Mouse (Mus musculus) MEL (cell line): ENCODE measurements around the gene Ptprf. TPM values are rescaled to one million over a fixed set of nuclear protein-coding genes. Genes with fewer than 3 reads are reported as not detected.

Experiments
- DNase-seq: peaks from one replicate; pipeline ENCODE4 v3.0.0; 2011; ENCODE audit warnings: low read depth, low spot score
- H3K27ac ChIP-seq: 2 replicates; pipeline ENCODE4 v1.5.1; 2012; ENCODE audit warnings: low read depth, mild to moderate bottlenecking, control low read depth, low read length, moderate library complexity; ENCODE audit not compliant: control insufficient read depth
- H3K27me3 ChIP-seq, 2 experiments: fragments of 150-350 bp in 1 of 2; sonication (generic) in 1 of 2; 2 replicates each; pipeline ENCODE4 v1.6.1; 2012; ENCODE audit warnings: low read length in 2 of 2, mild to moderate bottlenecking in 2 of 2, improper control_type of control experiment in 1 of 2, moderate library complexity in 1 of 2; ENCODE audit not compliant: insufficient read depth in 2 of 2, control insufficient read depth in 1 of 2
- H3K36me3 ChIP-seq, 2 experiments: 2 replicates each; pipeline ENCODE4 v1.6.1; 2012 to 2014; ENCODE audit warnings: low read length in 2 of 2, improper control_type of control experiment in 1 of 2, inconsistent platforms in 1 of 2, mild to moderate bottlenecking in 1 of 2; ENCODE audit not compliant: insufficient read depth in 2 of 2, control insufficient read depth in 1 of 2
- H3K4me1 ChIP-seq, 2 experiments: fragments of 150-350 bp in 1 of 2; sonication (generic) in 1 of 2; 2 replicates each; pipeline ENCODE4 v1.6.1; 2012; ENCODE audit warnings: low read length in 2 of 2, improper control_type of control experiment in 1 of 2, mild to moderate bottlenecking in 1 of 2; ENCODE audit not compliant: insufficient read depth in 2 of 2, control insufficient read depth in 1 of 2
- H3K4me3 ChIP-seq, 2 experiments: fragments of 150-350 bp in 1 of 2; sonication (generic) in 1 of 2; 2 replicates each; pipeline ENCODE4 v1.5.1; 2012; ENCODE audit warnings: low read depth in 2 of 2, low read length in 2 of 2, mild to moderate bottlenecking in 2 of 2, moderate library complexity in 2 of 2, control low read depth in 1 of 2, improper control_type of control experiment in 1 of 2; ENCODE audit not compliant: control insufficient read depth in 1 of 2, insufficient read depth in 1 of 2
- H3K79me2 ChIP-seq: 2 replicates; pipeline ENCODE4 v1.6.1; 2012; ENCODE audit warnings: mild to moderate bottlenecking, low read length, moderate library complexity; ENCODE audit not compliant: control insufficient read depth, poor library complexity, insufficient read depth
- H3K9ac ChIP-seq: 2 replicates; pipeline ENCODE4 v1.6.1; 2012; ENCODE audit warnings: low read depth, mild to moderate bottlenecking, control low read depth, low read length, moderate library complexity; ENCODE audit not compliant: control insufficient read depth, poor library complexity, severe bottlenecking
- H3K9me3 ChIP-seq: fragments of 150-350 bp; sonication (generic); replicated peaks from 2 replicates; pipeline ENCODE4 v1.6.1; 2012; ENCODE audit warnings: mild to moderate bottlenecking, low read length, improper control_type of control experiment, moderate library complexity; ENCODE audit not compliant: insufficient read depth
- BHLHE40 ChIP-seq: IDR thresholded peaks from 2 replicates; pipeline ENCODE4 v1.6.1; 2012; ENCODE audit warnings: low read depth, mild to moderate bottlenecking, inconsistent platforms, low read length, improper control_type of control experiment, borderline replicate concordance
- E2F4 ChIP-seq: IDR thresholded peaks from 2 replicates; pipeline ENCODE4 v1.6.1; 2011; ENCODE audit warnings: low read depth, low read length, improper control_type of control experiment, borderline replicate concordance
- EP300 ChIP-seq, 2 experiments: IDR thresholded peaks; 2 replicates each; pipeline ENCODE4 v1.6.1; 2011; ENCODE audit warnings: improper control_type of control experiment in 2 of 2, low read length in 2 of 2, low read depth in 1 of 2, mild to moderate bottlenecking in 1 of 2
- GABPA ChIP-seq: IDR thresholded peaks from 2 replicates; pipeline ENCODE4 v1.6.1; 2012; ENCODE audit warnings: low read depth, mild to moderate bottlenecking, inconsistent platforms, low read length, improper control_type of control experiment, moderate library complexity
- HCFC1 ChIP-seq: IDR thresholded peaks from 2 replicates; pipeline ENCODE4 v1.6.1; 2012; ENCODE audit warnings: low read depth, mild to moderate bottlenecking, inconsistent platforms, low read length, improper control_type of control experiment, moderate library complexity
- MAX ChIP-seq: IDR thresholded peaks from 2 replicates; pipeline ENCODE4 v1.6.1; 2011; ENCODE audit warnings: low read length, improper control_type of control experiment
- MYC ChIP-seq: IDR thresholded peaks from 2 replicates; pipeline ENCODE4 v1.6.1; 2011; ENCODE audit warnings: low read depth, mild to moderate bottlenecking, low read length, improper control_type of control experiment, moderate library complexity
- NRF1 ChIP-seq: IDR thresholded peaks from 2 replicates; pipeline ENCODE4 v1.6.1; 2014; ENCODE audit warnings: low read depth, mild to moderate bottlenecking, inconsistent platforms, low read length, improper control_type of control experiment, moderate library complexity; ENCODE audit not compliant: poor library complexity, insufficient read depth, severe bottlenecking
- POLR2A ChIP-seq, 2 experiments: IDR thresholded peaks; 2 replicates each; pipeline ENCODE4 v1.6.1; 2011 to 2012; ENCODE audit warnings: low read length in 2 of 2, mild to moderate bottlenecking in 2 of 2, control low read depth in 1 of 2, improper control_type of control experiment in 1 of 2, low read depth in 1 of 2, moderate library complexity in 1 of 2; ENCODE audit not compliant: control insufficient read depth in 1 of 2, insufficient read depth in 1 of 2, poor library complexity in 1 of 2
- POLR2AphosphoS5 ChIP-seq: IDR thresholded peaks from 2 replicates; pipeline ENCODE4 v1.6.1; 2012; ENCODE audit warnings: low read depth, borderline replicate concordance, mild to moderate bottlenecking, inconsistent platforms, low read length, moderate library complexity, mixed read lengths
- SMC3 ChIP-seq: IDR thresholded peaks from 2 replicates; pipeline ENCODE4 v1.6.1; 2011; ENCODE audit warnings: low read depth, low read length, improper control_type of control experiment
- UBTF ChIP-seq: IDR thresholded peaks from 2 replicates; pipeline ENCODE4 v1.6.1; 2012; ENCODE audit warnings: low read depth, mild to moderate bottlenecking, inconsistent platforms, low read length, improper control_type of control experiment, moderate library complexity, borderline replicate concordance; ENCODE audit not compliant: insufficient read depth
- USF1 ChIP-seq: IDR thresholded peaks from 2 replicates; pipeline ENCODE4 v1.6.1; 2014; ENCODE audit warnings: low read depth, mild to moderate bottlenecking, inconsistent platforms, low read length, improper control_type of control experiment, moderate library complexity
- USF2 ChIP-seq, 2 experiments: IDR thresholded peaks; 2 replicates each; pipeline ENCODE4 v1.6.1; 2011 to 2012; ENCODE audit warnings: improper control_type of control experiment in 2 of 2, low read length in 2 of 2, borderline replicate concordance in 1 of 2, inconsistent platforms in 1 of 2, low read depth in 1 of 2, mild to moderate bottlenecking in 1 of 2; ENCODE audit not compliant: insufficient read depth in 1 of 2
- ZMIZ1 ChIP-seq: IDR thresholded peaks from 2 replicates; pipeline ENCODE4 v1.6.1; 2012; ENCODE audit warnings: low read depth, mild to moderate bottlenecking, inconsistent platforms, low read length, improper control_type of control experiment, moderate library complexity
- ZNF384 ChIP-seq: IDR thresholded peaks from 2 replicates; pipeline ENCODE4 v1.6.1; 2012; ENCODE audit warnings: low read depth, mild to moderate bottlenecking, inconsistent platforms, low read length, improper control_type of control experiment
- polyA plus RNA-seq, 2 experiments: library from polyadenylated mRNA; stranded (reverse) in 1 of 2; unstranded in 1 of 2; fragments of >175 nt in 1 of 2; fragments of >200 nt in 1 of 2; gene quantifications; 2 replicates each; pipeline versions ENCODE4 v1.2.1 to v1.2.4; 2012; ENCODE audit warnings: low replicate concordance in 2 of 2, low read depth in 1 of 2; ENCODE audit not compliant: insufficient read length in 2 of 2, insufficient read depth in 1 of 2, missing spikeins in 1 of 2
- total RNA-seq: library from RNA; depleted of rRNA; stranded (reverse); fragments of 300-350 nt; gene quantifications from 2 replicates; pipeline ENCODE4 v1.2.3, GENCODE M21; 2012

The Ptprf gene
- total and polyA plus RNA-seq, 3 experiments, result 0.04 TPM; not detected in 2

- Histone ChIP-seq H3K79me2 (no peaks in the 10 kb centered on the region), H3K27me3 (peaks cover 0 to 3% of the 10 kb centered on the region in 2 experiments; a peak in 2 of 4 replicates), H3K36me3 (no peaks in the 10 kb centered on the region), H3K27ac (no peak overlapping the region), H3K4me1 (peaks cover 0 to 3% of the 10 kb centered on the region in 2 experiments; a peak in 1 of 4 replicates), H3K9me3 (no peaks in the 10 kb centered on the region), H3K4me3 (no peak overlapping the region), H3K9ac (no peak overlapping the region)
- no peak for DNase-seq
- no peak for TF ChIP-seq HCFC1
Measured at GRCm38 (mm10) chr4:118236871-118237270, 54.3 kb downstream of the Ptprf start.

- Histone ChIP-seq H3K79me2 (no peaks in the 10 kb centered on the region), H3K27ac (no peak overlapping the region), H3K27me3 (peaks cover 0 to 3% of the 10 kb centered on the region in 2 experiments; a peak in 2 of 4 replicates), H3K9me3 (no peaks in the 10 kb centered on the region), H3K9ac (no peak overlapping the region), H3K4me1 (peaks cover 0 to 3% of the 10 kb centered on the region in 2 experiments; a peak in 1 of 4 replicates), H3K4me3 (no peak overlapping the region), H3K36me3 (no peaks in the 10 kb centered on the region)
- TF ChIP-seq GABPA (no peak), E2F4 (no peak), MAX (no peak), BHLHE40 (no peak), EP300 (IDR thresholded peaks at IDR 0.05; ENCODE audit: low read depth in 1 of 2, low read length in 2 of 2) (no peak), SMC3 (no peak), ZNF384 (no peak), USF1 (no peak), UBTF (no peak), NRF1 (no peak), HCFC1 (no peak), USF2 (IDR thresholded peaks at IDR 0.05; ENCODE audit: borderline replicate concordance in 1 of 2, insufficient read depth in 1 of 2, low read depth in 1 of 2, low read length in 2 of 2) (no peak), POLR2A (IDR thresholded peaks at IDR 0.05; ENCODE audit: control insufficient read depth in 1 of 2, insufficient read depth in 1 of 2, low read depth in 1 of 2, low read length in 2 of 2, poor library complexity in 1 of 2) (no peak), ZMIZ1 (no peak), MYC (no peak), POLR2AphosphoS5 (no peak)
- DNase-seq, result no peak
Measured at GRCm38 (mm10) chr4:118234711-118235388, 56.4 kb downstream of the Ptprf start.
